Mouse (Mus musculus) liver, embryonic 14.5 days (tissue): ENCODE measurements around the gene Olfm3.

Experiments
- CTCF ChIP-seq: IDR thresholded peaks from 2 replicates; pipeline ENCODE4 v1.5.1; 2016; ENCODE audit warnings: antibody characterized with exemption, low read depth, control low read depth
- EP300 ChIP-seq: IDR thresholded peaks from 2 replicates; pipeline ENCODE4 v1.6.1; 2016; ENCODE audit warnings: antibody characterized with exemption, low read depth

GRCm38 (mm10) chr3:115145722-115146121 is 241.8 kb downstream of the Olfm3 start:
- TF ChIP-seq EP300: no peak
- no peak for TF ChIP-seq CTCF
